Mouse (Mus musculus): Measurements from ENCODE around the gene Ahcyl2. TPM values are rescaled to one million over a fixed set of nuclear protein-coding genes. Genes with fewer than 3 reads are reported as not detected.
A peak's percentile ranks its signal among the peaks of the same experiment; 100 is the strongest.

Ahcyl2 gene
- total RNA-seq, 2 experiments from 2014 or later = 48.6 to 55.4 TPM

DNA sequence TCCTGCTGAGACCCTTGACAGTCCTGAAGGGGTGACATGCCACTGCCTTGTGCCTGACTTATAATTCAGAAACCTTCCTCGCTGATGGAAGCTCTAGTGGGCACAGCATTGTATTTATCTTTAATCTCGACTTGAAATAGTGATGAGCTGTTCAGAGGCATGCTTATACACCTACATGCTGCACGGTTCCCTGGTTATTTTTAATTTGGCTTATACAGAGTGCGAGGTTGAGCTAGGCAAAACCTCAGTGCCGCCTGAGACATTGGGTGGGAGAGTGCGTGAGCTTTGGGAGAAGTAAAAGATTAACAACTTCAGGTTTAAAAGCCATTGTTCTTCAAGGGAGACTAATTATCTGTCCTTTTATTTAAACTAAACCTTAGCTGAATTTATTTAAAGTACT is 115.1 kb downstream of the Ahcyl2 start:
- no peak for ATAC-seq (replicated peaks; ENCODE audit: low FRiP score, poor library complexity, severe bottlenecking)

GRCm38 (mm10) chr6:29891151-29891550 is 123.3 kb downstream of the Ahcyl2 start:
- no peak for ATAC-seq (replicated peaks; ENCODE audit: low FRiP score, poor library complexity, severe bottlenecking)

DNA sequence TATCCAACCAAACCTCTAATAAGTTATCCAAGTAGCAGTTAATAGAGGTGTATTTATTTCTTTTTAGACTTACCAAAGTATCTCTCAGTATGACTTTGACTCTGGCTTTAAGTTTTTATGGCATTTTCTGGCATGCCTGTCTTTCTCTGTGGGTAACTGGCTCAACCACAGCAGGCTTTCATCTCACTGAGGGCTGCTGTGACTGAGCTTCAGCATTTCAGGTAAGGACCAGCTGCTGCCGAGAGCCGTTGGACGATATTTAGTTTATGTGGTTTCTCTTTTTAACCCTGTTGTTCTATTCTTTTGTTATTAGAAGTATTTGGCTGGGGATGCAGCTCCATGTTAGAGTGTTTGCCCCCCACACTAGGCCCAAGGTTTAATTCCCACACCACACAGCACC is 129.2 kb downstream of the Ahcyl2 start:
- ATAC-seq (replicated peaks; ENCODE audit: low FRiP score, poor library complexity, severe bottlenecking) = no peak

GRCm38 (mm10) chr6:29901450-29901849 is 133.6 kb downstream of the Ahcyl2 start:
- no peak for ATAC-seq (replicated peaks; ENCODE audit: low FRiP score, poor library complexity, severe bottlenecking)

GRCm38 (mm10) chr6:29902256-29902655 is 134.4 kb downstream of the Ahcyl2 start:
- ATAC-seq (replicated peaks; ENCODE audit: low FRiP score, poor library complexity, severe bottlenecking) = no peak

DNA sequence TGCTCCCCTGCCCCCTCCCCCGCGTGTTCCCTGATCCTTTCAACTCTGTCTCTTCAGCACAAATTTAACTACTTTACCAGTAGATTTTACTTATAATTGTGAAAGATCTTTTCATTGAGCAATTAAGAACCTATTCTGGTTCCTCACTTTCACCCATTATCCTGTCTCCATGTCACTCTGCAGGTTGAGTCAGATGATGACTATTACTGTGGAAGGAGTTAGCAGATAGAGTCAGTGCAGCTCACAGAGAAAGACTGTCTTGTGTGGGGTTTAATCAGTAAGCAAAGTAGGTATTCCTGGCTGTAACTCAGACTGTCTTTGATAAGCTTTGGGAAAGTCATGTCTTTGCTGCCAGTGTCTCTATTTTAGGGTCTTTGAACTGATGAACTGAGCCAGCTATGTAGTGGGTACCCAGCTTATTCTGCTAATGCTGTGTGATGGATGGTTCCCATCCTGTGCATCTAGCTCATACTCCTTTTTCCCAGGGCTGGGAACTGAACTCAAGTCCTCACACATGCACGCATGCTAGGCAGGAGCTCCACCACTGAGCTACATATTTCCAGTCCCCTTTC is 135.6 kb downstream of the Ahcyl2 start:
- no peak for ATAC-seq (replicated peaks; ENCODE audit: low FRiP score, poor library complexity, severe bottlenecking)

DNA sequence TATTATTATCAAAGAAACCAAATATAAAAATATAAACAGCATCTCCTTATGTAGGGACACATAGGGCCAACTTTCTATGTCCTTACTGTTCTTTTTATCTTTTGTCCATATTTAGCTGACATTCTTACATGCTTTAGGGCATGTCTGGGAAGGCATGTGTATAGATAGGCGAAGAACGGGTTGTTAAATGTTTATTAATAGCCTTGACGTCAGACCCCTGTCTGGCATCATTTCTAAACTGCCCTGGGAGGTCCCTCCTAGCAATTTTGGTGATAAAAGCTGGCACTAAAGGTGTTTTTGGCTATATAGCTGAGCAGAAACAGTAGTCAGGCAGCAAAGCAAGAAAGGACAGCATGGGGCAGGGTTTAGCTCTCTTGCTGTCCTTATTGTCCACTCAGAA is 136.5 kb downstream of the Ahcyl2 start:
- ATAC-seq (replicated peaks; ENCODE audit: low FRiP score, poor library complexity, severe bottlenecking) = no peak

- ATAC-seq (replicated peaks; ENCODE audit: low FRiP score, poor library complexity, severe bottlenecking) = no peak
Observed at GRCm38 (mm10) chr6:29910631-29911030, 142.8 kb downstream of the Ahcyl2 start.

- no peak for ATAC-seq (replicated peaks; ENCODE audit: low FRiP score, poor library complexity, severe bottlenecking)
Observed at GRCm38 (mm10) chr6:29913673-29914072, 145.9 kb downstream of the Ahcyl2 start.

GRCm38 (mm10) chr6:29914136-29914535 is 146.3 kb downstream of the Ahcyl2 start:
- no peak for ATAC-seq (replicated peaks; ENCODE audit: low FRiP score, poor library complexity, severe bottlenecking)

GRCm38 (mm10) chr6:29915836-29916235 is 148.0 kb downstream of the Ahcyl2 start:
- no peak for ATAC-seq (replicated peaks; ENCODE audit: low FRiP score, poor library complexity, severe bottlenecking)

- ATAC-seq (replicated peaks; ENCODE audit: low FRiP score, poor library complexity, severe bottlenecking) = peak; percentile 99
Observed at GRCm38 (mm10) chr6:29916530-29917382, 148.9 kb downstream of the Ahcyl2 start, which contains the start of gene Strip2. Strip2 (plus strand) TSS chr6:29917012.

DNA sequence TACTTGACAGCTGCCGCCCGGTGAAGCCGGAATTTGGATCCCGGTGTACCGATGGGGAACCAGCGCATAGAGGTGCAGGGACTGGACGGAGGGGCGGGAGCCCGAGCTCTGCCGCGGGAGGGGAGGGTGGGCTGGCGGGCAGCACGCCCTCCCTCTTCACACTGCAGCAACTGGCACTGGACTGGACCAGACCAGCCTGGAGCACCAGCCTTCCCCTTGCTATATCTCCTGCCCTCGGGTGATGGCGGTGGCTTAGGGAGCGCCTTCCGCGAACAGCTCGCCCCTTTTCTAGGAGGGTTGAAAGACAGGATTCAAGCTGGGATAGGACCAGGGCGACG is 149.5 kb downstream of the Ahcyl2 start:
- peak; percentile 63 for ATAC-seq (replicated peaks; ENCODE audit: low FRiP score, poor library complexity, severe bottlenecking)

GRCm38 (mm10) chr6:29917947-29918346 is 150.1 kb downstream of the Ahcyl2 start:
- ATAC-seq (replicated peaks; ENCODE audit: low FRiP score, poor library complexity, severe bottlenecking) = no peak

DNA sequence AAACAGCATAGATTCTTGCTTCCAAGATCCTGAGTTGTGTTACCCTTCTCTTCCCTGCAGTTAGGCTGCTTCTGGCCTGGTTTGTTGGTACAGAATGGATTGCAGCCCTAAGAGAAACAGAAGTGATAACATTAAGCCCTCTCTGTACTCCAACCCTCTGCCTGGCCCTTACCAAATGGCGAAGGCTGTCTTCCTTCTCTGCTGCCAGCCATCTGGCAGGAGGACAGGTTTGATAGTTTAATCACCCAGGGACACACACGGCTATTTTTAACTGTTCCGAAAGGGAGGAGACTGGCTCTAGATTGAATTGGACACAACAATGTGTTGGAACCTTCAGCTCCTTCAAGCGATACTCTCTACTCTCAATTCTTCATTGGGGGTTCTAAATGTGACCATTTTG is 155.7 kb downstream of the Ahcyl2 start:
- peak; percentile 86 for ATAC-seq (replicated peaks; ENCODE audit: low FRiP score, poor library complexity, severe bottlenecking)

DNA sequence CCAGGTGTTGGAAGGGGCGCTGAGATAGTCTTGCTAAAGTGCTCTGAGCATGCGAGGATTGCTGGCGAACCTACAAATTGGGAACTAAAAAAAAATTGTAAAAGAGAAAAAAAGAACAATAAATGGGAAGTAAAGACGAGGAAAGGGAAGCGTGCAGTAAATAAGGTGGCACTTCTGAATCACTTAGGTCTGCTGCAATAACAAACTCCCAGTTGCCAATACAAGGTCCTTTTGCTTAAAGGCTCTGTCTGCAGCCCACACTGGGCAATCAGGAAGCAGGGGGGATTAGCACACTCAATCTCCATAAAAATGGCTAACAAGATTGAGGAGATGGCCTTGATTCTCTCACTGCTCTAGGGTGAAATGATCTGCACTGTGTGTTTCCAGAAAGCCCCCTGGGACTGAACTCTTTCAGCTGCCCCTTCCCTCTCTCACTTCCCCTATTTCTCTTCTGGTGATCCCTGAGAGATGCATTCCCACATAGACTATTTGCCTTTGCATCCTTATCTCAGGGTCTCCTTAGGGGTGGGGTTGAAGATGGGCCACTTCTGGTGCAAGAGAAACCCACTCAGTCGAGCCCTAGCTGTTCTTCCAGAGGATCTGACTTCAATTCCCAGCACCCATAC is 157.9 kb downstream of the Ahcyl2 start:
- no peak for ATAC-seq (replicated peaks; ENCODE audit: low FRiP score, poor library complexity, severe bottlenecking)

- no peak for ATAC-seq (replicated peaks; ENCODE audit: low FRiP score, poor library complexity, severe bottlenecking)
Observed at GRCm38 (mm10) chr6:29930087-29930486, 162.3 kb downstream of the Ahcyl2 start.

- no peak for ATAC-seq (replicated peaks; ENCODE audit: low FRiP score, poor library complexity, severe bottlenecking)
Observed at GRCm38 (mm10) chr6:29930665-29931064, 162.9 kb downstream of the Ahcyl2 start.

DNA sequence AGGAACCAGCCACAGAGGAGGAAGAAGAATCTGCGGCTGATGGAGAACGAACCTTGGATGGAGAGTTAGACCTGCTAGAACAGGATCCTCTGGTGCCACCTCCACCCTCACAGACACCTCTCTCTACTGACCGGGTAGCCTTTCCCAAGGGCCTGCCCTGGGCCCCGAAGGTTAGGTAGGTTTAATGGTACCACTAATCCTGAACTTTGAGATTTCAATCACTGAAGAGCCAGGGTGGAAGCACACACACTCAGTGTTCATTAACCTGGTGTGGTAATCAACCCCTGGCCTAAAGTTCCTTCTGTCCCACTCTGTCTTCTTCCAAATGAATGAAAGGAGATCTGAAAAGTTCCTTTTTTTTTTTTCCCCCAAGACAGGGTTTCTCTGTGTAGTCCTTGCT is 163.4 kb downstream of the Ahcyl2 start:
- no peak for ATAC-seq (replicated peaks; ENCODE audit: low FRiP score, poor library complexity, severe bottlenecking)

DNA sequence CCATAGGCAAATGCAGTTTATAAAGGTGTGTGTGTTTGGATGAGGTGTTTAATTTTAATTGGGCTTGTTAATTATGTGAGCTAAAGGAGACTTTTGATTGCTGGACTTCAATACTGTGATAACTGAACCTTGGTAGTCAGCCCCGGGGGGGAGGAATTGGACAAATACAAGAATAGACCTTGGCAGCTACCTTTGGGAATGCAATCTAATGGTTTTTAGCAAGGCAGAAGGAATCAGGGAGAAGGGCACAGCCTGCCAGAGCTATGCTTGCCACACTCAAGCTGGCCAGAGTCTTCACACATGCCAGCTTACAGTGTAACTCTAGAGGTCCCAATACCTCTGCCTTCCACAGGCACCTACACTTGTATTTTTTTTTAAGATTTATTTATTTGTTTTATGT is 167.9 kb downstream of the Ahcyl2 start:
- ATAC-seq (replicated peaks; ENCODE audit: low FRiP score, poor library complexity, severe bottlenecking) = no peak

- no peak for ATAC-seq (replicated peaks; ENCODE audit: low FRiP score, poor library complexity, severe bottlenecking)
Observed at GRCm38 (mm10) chr6:29940428-29940827, 172.6 kb downstream of the Ahcyl2 start.

All from erythroid progenitor cell, adult 5-6 weeks (primary cell).